Mouse (Mus musculus): ENCODE measurements around the gene Camk1d. TPM values are rescaled to one million over a fixed set of nuclear protein-coding genes. Genes with fewer than 3 reads are reported as not detected.
A peak's percentile ranks its signal among the peaks of the same experiment; 100 is the strongest.

Gene Camk1d
- polyA plus RNA-seq, 1 experiment: 14.3 TPM

GRCm38 (mm10) chr2:5691729-5692128 is 22.6 kb downstream of the Camk1d start:
- H3K36me3 ChIP-seq (ENCODE audit: control insufficient read depth, insufficient read depth, low read length): peaks cover 5% of the 10 kb centered on the region; the same call in 1 of the 2 replicates
- no peaks in the 10 kb centered on the region for H3K4me1 ChIP-seq (ENCODE audit: control insufficient read depth, insufficient read depth, insufficient read length, low read length)
- H3K27me3 ChIP-seq (ENCODE audit: control insufficient read depth, insufficient read depth, low read length): no peaks in the 10 kb centered on the region
- no peak overlapping the region for H3K4me3 ChIP-seq (ENCODE audit: low read depth, low read length)
- TF ChIP-seq CTCF (IDR thresholded peaks at IDR 0.05; ENCODE audit: extremely low read depth, insufficient read length, insufficient replicate concordance, low read depth, low read length) (no peak), POLR2A (IDR thresholded peaks at IDR 0.05; ENCODE audit: low read depth, low read length) (no peak)
- WGBS: 74% methylated on average over 3 of the region's 3 CpGs
- no peak overlapping the region for H3K27ac ChIP-seq (ENCODE audit: insufficient read depth, low read depth, low read length)

- H3K27ac ChIP-seq (ENCODE audit: insufficient read depth, low read depth, low read length): no peak overlapping the region
- peaks cover 8% of the 10 kb centered on the region; the same call in 1 of the 2 replicates for H3K4me1 ChIP-seq (ENCODE audit: control insufficient read depth, insufficient read depth, insufficient read length, low read length)
- WGBS: 57% methylated on average over 4 of the region's 4 CpGs
- no peaks in the 10 kb centered on the region for H3K27me3 ChIP-seq (ENCODE audit: control insufficient read depth, insufficient read depth, low read length)
- 0 out of 2 replicates have a peak, but pooled peaks cover 2% of the 10 kb centered on the region for H3K36me3 ChIP-seq (ENCODE audit: control insufficient read depth, insufficient read depth, low read length)
- TF ChIP-seq CTCF (IDR thresholded peaks at IDR 0.05; ENCODE audit: extremely low read depth, insufficient read length, insufficient replicate concordance, low read depth, low read length) (no peak), POLR2A (IDR thresholded peaks at IDR 0.05; ENCODE audit: low read depth, low read length) (no peak)
- H3K4me3 ChIP-seq (ENCODE audit: low read depth, low read length): no peak overlapping the region
Measured at GRCm38 (mm10) chr2:5683366-5683765, 30.9 kb downstream of the Camk1d start.

GRCm38 (mm10) chr2:5681909-5682308 is 32.4 kb downstream of the Camk1d start:
- WGBS: 83% methylated on average over 8 of the region's 8 CpGs
- peaks cover 13% of the 10 kb centered on the region; the same call in 1 of the 2 replicates for H3K4me1 ChIP-seq (ENCODE audit: control insufficient read depth, insufficient read depth, insufficient read length, low read length)
- TF ChIP-seq CTCF (IDR thresholded peaks at IDR 0.05; ENCODE audit: extremely low read depth, insufficient read length, insufficient replicate concordance, low read depth, low read length): no peak
- TF ChIP-seq POLR2A (IDR thresholded peaks at IDR 0.05; ENCODE audit: low read depth, low read length): no peak
- H3K36me3 ChIP-seq (ENCODE audit: control insufficient read depth, insufficient read depth, low read length): 0 out of 2 replicates have a peak, but pooled peaks cover 2% of the 10 kb centered on the region
- no peaks in the 10 kb centered on the region for H3K27me3 ChIP-seq (ENCODE audit: control insufficient read depth, insufficient read depth, low read length)
- H3K27ac ChIP-seq (ENCODE audit: insufficient read depth, low read depth, low read length): no peak overlapping the region
- H3K4me3 ChIP-seq (ENCODE audit: low read depth, low read length): no peak overlapping the region

- Histone ChIP-seq H3K27me3 (ENCODE audit: control insufficient read depth, insufficient read depth, low read length) (no peaks in the 10 kb centered on the region), H3K4me1 (ENCODE audit: control insufficient read depth, insufficient read depth, insufficient read length, low read length) (peaks cover 13% of the 10 kb centered on the region; the same call in 1 of the 2 replicates), H3K36me3 (ENCODE audit: control insufficient read depth, insufficient read depth, low read length) (0 out of 2 replicates have a peak, but pooled peaks cover 2% of the 10 kb centered on the region), H3K4me3 (ENCODE audit: low read depth, low read length) (no peak overlapping the region), H3K27ac (ENCODE audit: insufficient read depth, low read depth, low read length) (no peak overlapping the region)
- TF ChIP-seq POLR2A (IDR thresholded peaks at IDR 0.05; ENCODE audit: low read depth, low read length) (no peak), CTCF (IDR thresholded peaks at IDR 0.05; ENCODE audit: extremely low read depth, insufficient read length, insufficient replicate concordance, low read depth, low read length) (no peak)
- WGBS: 85% methylated on average over 7 of the region's 7 CpGs
Measured at GRCm38 (mm10) chr2:5681302-5681701, 33.0 kb downstream of the Camk1d start.

GRCm38 (mm10) chr2:5679055-5679454 is 35.3 kb downstream of the Camk1d start:
- no peak overlapping the region for H3K27ac ChIP-seq (ENCODE audit: insufficient read depth, low read depth, low read length)
- TF ChIP-seq CTCF (IDR thresholded peaks at IDR 0.05; ENCODE audit: extremely low read depth, insufficient read length, insufficient replicate concordance, low read depth, low read length) (no peak), POLR2A (IDR thresholded peaks at IDR 0.05; ENCODE audit: low read depth, low read length) (no peak)
- 79% methylated on average over 2 of the region's 2 CpGs for WGBS
- no peaks in the 10 kb centered on the region for H3K27me3 ChIP-seq (ENCODE audit: control insufficient read depth, insufficient read depth, low read length)
- peaks cover 18% of the 10 kb centered on the region for H3K4me1 ChIP-seq (ENCODE audit: control insufficient read depth, insufficient read depth, insufficient read length, low read length)
- 0 out of 2 replicates have a peak, but pooled peaks cover 2% of the 10 kb centered on the region for H3K36me3 ChIP-seq (ENCODE audit: control insufficient read depth, insufficient read depth, low read length)
- no peak overlapping the region for H3K4me3 ChIP-seq (ENCODE audit: low read depth, low read length)

GRCm38 (mm10) chr2:5677472-5677871 is 36.8 kb downstream of the Camk1d start:
- Histone ChIP-seq H3K27me3 (ENCODE audit: control insufficient read depth, insufficient read depth, low read length) (no peaks in the 10 kb centered on the region), H3K27ac (ENCODE audit: insufficient read depth, low read depth, low read length) (no peak overlapping the region), H3K4me3 (ENCODE audit: low read depth, low read length) (no peak overlapping the region), H3K4me1 (ENCODE audit: control insufficient read depth, insufficient read depth, insufficient read length, low read length) (peaks cover 14% of the 10 kb centered on the region), H3K36me3 (ENCODE audit: control insufficient read depth, insufficient read depth, low read length) (no peaks in the 10 kb centered on the region)
- TF ChIP-seq POLR2A (IDR thresholded peaks at IDR 0.05; ENCODE audit: low read depth, low read length): no peak
- TF ChIP-seq CTCF (IDR thresholded peaks at IDR 0.05; ENCODE audit: extremely low read depth, insufficient read length, insufficient replicate concordance, low read depth, low read length): no peak
- 44% methylated on average over 2 of the region's 2 CpGs for WGBS

GRCm38 (mm10) chr2:5676786-5677185 is 37.5 kb downstream of the Camk1d start:
- peak overlapping the region; percentile 70 for H3K27ac ChIP-seq (ENCODE audit: insufficient read depth, low read depth, low read length)
- TF ChIP-seq CTCF (IDR thresholded peaks at IDR 0.05; ENCODE audit: extremely low read depth, insufficient read length, insufficient replicate concordance, low read depth, low read length) (no peak), POLR2A (IDR thresholded peaks at IDR 0.05; ENCODE audit: low read depth, low read length) (no peak)
- no peak overlapping the region for H3K4me3 ChIP-seq (ENCODE audit: low read depth, low read length)
- H3K27me3 ChIP-seq (ENCODE audit: control insufficient read depth, insufficient read depth, low read length): no peaks in the 10 kb centered on the region
- H3K4me1 ChIP-seq (ENCODE audit: control insufficient read depth, insufficient read depth, insufficient read length, low read length): peaks cover 10% of the 10 kb centered on the region
- no peaks in the 10 kb centered on the region for H3K36me3 ChIP-seq (ENCODE audit: control insufficient read depth, insufficient read depth, low read length)
- 29% methylated on average over 8 of the region's 8 CpGs for WGBS

All from small intestine, adult 2 months (tissue).